Mouse (Mus musculus) G1E-ER4 (cell line): Measurements from ENCODE around the gene Slc39a13. TPM values are rescaled to one million over a fixed set of nuclear protein-coding genes. Genes with fewer than 3 reads are reported as not detected.

Experiments used
- GATA1 ChIP-seq: IDR thresholded peaks from one replicate; pipeline ENCODE4 v1.8.0; 2012; ENCODE audit warnings: low read length, inconsistent platforms
- polyA plus RNA-seq: library from polyadenylated mRNA; stranded (reverse); fragments of >175 nt; gene quantifications from 2 replicates; pipeline ENCODE4 v1.2.3, GENCODE M21; 2012

The Slc39a13 gene
- polyA plus RNA-seq, 1 experiment: 11.5 TPM

DNA sequence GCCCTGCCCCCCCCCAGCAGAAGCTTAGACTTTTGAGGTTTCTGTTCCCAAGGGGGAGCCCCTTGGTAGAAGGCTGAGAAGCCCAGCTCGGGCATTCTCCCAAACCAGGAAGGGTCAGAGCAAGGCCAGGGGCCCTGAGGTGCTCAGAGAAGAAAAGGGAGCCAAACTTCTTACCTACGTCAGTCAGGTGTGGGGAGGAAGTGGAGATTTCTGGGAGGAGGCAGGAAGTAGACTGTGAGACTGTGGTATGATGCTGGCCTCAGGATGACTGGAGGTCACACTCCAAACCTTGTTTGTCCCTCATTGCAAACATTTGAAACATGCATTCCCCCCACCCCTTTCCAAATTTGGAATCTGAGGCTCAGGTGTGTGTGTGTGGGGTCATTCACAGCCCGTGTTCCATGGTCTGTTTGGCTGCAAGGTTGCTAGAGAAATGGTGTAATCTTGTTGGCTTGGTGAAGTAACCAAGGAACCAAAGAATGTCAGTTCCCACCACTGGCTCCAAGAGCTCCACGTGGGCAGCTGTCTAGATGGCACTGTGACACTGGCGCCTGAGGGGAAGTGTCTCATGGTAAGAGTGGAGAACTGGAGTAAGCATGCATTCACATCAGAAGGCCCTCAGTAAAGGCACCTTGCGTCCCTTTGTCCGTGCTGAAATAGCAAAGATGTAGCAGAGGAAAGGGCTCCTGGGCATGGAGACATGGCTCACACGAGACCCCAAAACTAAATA lies 10.7 kb upstream of the Slc39a13 start:
- TF ChIP-seq GATA1: no peak

DNA sequence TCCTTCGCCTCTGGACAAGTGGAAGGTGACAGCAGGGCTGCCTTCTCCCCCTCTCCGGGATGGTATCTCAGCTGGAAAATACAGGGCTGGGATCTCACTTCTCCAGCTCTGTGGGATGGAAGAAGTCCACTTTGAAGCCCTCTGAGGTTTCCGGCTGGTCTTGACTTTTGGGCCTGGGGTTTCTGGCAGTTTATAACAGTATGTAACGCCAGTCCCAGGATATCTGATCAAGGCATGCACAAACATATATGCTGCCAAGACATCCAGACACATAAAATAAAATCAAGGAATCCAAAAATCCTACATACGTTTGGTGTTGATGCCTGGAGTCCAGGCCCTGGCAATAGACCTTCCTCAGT lies 8.8 kb upstream of the Slc39a13 start:
- no peak for TF ChIP-seq GATA1

DNA sequence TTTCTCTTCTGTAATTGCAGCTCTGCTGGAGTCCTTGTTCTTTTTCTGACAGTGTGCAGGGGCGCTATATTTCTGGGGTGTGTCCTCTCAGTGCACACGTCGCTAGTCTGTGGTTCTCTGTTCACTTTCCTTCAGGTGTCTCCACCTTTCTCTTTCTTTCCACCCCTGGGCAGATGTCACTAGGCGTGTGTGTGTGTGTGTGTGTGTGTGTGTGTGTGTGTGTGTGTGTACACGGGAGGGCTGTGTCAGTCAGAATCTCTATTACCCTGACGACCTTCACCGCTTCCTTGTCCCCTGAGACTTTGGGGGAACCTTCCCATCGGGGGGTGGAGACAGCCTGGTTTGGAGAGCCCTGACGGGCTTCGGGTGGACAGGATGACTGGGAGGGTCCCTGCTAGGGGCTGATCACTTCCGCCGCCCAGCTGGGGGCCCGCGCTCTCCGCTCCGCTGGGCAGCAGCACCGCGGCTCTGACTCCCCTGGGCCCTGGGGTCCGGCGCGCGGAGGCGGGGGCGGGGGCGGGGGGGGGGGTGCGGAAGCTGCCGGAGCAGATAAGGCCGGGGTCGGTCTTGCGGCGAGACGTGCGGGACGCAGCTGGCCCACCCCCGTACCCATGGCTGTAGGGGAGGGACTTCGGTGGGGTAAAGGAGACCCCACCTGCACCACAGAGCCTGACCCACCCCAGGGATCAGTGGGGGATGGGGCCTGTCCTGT lies 8.3 kb upstream of the Slc39a13 start:
- TF ChIP-seq GATA1: no peak

GRCm38 (mm10) chr2:91077957-91078313 lies 7.7 kb upstream of the Slc39a13 start:
- no peak for TF ChIP-seq GATA1

DNA sequence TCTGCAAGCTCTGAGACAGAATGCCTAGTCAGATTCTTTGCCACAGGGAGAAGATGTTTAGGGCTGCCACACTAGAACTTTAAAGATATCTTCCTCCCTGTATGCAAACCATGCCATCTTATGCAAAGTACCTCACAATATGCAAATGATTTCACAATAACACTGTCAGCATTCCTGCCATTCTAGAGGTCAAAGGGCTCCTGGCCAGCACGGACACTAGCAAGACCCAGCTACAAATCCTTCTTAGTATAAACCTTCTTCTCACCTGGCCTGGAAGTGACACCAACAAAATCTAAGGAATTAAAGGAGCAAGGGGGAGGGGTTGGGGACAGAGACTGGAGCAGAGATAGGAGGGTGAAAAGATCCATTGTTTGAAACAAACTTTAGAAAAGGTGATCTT lies 1.9 kb upstream of the Slc39a13 start:
- TF ChIP-seq GATA1: no peak

- no peak for TF ChIP-seq GATA1
Measured at GRCm38 (mm10) chr2:91071059-91071458, 842 bp upstream of the Slc39a13 start.

- TF ChIP-seq GATA1: no peak
Measured at GRCm38 (mm10) chr2:91069306-91070000, 764 bp downstream of the Slc39a13 start.

DNA sequence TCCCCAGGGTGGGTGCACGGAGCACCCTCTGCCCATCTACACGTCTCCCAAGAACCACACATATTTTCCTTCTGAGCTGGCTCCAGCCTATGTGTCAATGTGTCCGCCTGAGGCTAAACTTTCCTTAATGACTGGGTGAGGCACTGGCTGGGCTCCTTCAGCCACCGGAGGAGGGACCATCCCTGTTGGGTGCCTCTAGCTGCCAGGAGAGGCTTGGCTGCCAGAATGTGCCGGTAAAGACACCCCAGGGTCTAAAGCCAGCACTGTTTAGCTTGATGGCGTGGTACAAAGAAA lies 1.4 kb downstream of the Slc39a13 start:
- TF ChIP-seq GATA1: no peak

DNA sequence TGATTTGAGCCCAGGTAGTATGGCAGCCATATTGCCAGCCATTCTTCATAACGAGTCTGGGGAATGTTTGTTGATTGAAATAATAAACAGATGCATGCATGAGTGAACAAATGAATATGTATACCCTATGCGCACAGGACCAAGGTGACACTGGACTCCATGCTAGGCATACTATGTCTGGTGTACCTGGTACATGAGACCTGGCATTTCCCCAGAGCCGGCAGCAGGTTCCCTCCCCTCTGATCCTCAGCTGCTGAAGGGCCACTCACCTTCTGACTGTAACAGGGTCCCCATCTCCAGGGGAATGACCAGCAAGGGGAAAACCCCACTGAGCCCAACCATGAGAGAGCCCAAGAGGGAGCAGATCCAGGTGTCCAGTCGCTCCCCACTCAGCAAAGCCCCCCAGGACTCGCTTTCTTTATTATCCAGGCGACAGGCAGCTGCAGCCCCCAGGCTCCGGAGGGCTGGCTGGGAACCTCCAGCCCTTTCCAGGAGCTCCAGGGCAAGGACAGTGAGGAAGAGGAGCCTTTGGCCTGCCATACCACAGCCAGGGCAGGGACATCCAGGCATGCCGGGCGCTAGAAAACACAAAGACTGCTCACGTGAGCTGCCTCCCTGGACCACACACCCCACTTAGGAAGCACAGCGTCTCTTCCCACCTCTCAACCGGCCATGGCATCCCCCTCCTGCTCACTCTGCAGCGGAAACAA lies 1.9 kb downstream of the Slc39a13 start:
- TF ChIP-seq GATA1: no peak

DNA sequence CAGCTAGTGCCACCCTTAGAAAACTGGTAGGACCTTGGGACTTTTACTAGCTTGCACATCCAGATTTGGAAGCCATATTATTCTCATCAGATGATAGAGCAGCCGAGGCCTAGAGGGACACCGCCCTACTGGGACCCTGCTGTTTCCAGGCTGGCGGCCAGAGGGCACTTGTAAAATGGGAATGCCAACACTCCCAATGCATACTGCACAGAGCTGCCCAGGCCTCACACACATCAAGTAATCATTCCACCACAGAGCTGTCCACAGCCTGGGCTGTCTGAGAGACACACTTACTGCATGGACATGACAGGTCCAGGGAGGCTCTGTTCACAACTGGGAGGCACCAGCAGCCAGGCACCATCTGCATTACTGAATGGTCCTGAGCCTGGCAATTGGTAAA lies 3.8 kb downstream of the Slc39a13 start:
- no peak for TF ChIP-seq GATA1

DNA sequence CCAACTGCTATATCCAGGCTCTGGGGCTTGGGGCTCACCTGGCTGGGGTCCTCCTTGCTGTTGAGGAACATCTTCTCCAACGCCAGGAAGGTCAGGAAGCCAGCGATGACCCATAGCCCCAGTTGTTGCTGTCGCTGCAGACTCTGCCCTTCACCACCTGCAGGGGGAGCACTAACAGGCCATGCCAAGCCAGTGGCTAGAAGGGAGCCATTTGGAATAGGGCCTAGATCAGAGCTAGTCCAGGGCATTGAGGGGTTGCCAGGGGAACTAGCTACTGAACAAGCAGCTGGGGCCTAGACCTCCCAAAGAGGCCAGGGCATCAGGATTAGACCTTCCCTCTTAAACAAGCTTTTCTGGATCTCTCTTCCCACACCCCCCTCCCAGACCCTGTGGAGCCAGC lies 4.7 kb downstream of the Slc39a13 start:
- no peak for TF ChIP-seq GATA1

GRCm38 (mm10) chr2:91064211-91064610 lies 6.0 kb downstream of the Slc39a13 start:
- TF ChIP-seq GATA1: no peak

GRCm38 (mm10) chr2:91062779-91063606 lies 7.2 kb downstream of the Slc39a13 start:
- no peak for TF ChIP-seq GATA1

DNA sequence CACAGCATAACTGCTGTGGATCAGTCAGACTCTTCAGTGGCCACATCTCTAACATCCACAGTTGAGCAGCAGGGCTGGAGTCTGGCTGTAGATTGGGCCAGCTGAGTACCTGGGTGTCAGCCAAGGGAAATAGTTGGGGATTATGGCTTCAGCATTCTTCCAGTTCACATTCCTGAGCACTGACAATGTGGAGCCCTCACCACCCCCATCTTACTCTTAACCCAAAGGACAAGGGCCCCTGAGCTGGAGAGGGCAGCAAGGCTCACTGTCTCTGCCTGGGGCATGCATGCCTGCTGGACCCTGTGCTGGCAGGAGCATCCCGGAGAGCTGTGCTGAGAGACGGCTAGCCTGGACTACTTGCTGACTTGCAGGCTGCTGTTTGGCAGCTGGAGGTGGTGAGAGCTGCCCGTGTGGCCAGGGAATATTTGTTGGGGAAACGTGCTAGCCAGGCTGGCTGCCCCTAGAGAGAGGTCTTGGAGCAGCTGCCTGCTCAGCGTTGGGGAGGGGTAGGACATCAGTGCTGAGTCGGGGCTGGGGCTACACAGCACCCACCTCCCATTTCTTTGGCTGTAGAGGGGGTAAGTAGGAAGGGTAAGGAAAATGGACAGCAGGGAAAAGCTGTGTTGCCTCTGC lies 8.3 kb downstream of the Slc39a13 start:
- TF ChIP-seq GATA1: no peak
